Mouse (Mus musculus) lung, postnatal 0 days (tissue): Measurements from ENCODE around the gene Bud31. TPM values are rescaled to one million over a fixed set of nuclear protein-coding genes. Genes with fewer than 3 reads are reported as not detected.
"Not testable (repeated sequence)": the region's sequence is repeated elsewhere in the genome, so short reads cannot be mapped to it uniquely, and the experiment has no call there.

ENCODE experiments used
- ATAC-seq: fragments of 200-750 bp; cut with Nextera tagmentation; 2 replicates; pipeline ENCODE4 v1.8.0; 2017; ENCODE audit warnings: moderate library complexity
- DNase-seq: peaks from one replicate; pipeline ENCODE4 v3.0.0-alpha.2; 2016; ENCODE audit warnings: low spot score
- H3K27ac ChIP-seq: fragments of 300-500 bp; sonication (generic); 2 replicates; pipeline ENCODE4 v1.5.1; 2014; ENCODE audit warnings: antibody characterized with exemption, mild to moderate bottlenecking, low read length, mixed read lengths
- H3K27me3 ChIP-seq: fragments of 300-500 bp; sonication (generic); replicated peaks from 2 replicates; pipeline ENCODE4 v1.6.1; 2014; ENCODE audit warnings: low read length, mixed read lengths; ENCODE audit not compliant: insufficient read depth
- H3K36me3 ChIP-seq: fragments of 300-500 bp; sonication (generic); 2 replicates; pipeline ENCODE4 v1.6.1; 2014; ENCODE audit warnings: low read length, mixed read lengths; ENCODE audit not compliant: insufficient read depth
- H3K4me1 ChIP-seq: fragments of 300-500 bp; sonication (generic); 2 replicates; pipeline ENCODE4 v1.6.1; 2014; ENCODE audit warnings: antibody characterized with exemption, low read depth, low read length, mixed read lengths; ENCODE audit not compliant: insufficient read depth
- H3K4me2 ChIP-seq: fragments of 300-500 bp; sonication (generic); replicated peaks from 2 replicates; pipeline ENCODE4 v1.6.1; 2014; ENCODE audit warnings: low read depth, mild to moderate bottlenecking, low read length, moderate library complexity, mixed read lengths
- H3K4me3 ChIP-seq: fragments of 300-500 bp; sonication (generic); 2 replicates; pipeline ENCODE4 v1.5.1; 2014; ENCODE audit warnings: low read depth, low read length
- H3K9ac ChIP-seq: fragments of 300-500 bp; sonication (generic); replicated peaks from 2 replicates; pipeline ENCODE4 v1.6.1; 2014; ENCODE audit warnings: low read depth, mild to moderate bottlenecking
- H3K9me3 ChIP-seq: fragments of 300-500 bp; sonication (generic); 2 replicates; pipeline ENCODE4 v1.6.1; 2016; ENCODE audit warnings: low read length, mixed read lengths
- CTCF ChIP-seq: IDR thresholded peaks from 2 replicates; pipeline ENCODE4 v1.5.1; 2016; ENCODE audit warnings: antibody characterized with exemption, mild to moderate bottlenecking
- EP300 ChIP-seq: IDR thresholded peaks from 2 replicates; pipeline ENCODE4 v1.6.1; 2016; ENCODE audit warnings: antibody characterized with exemption, mild to moderate bottlenecking, control low read depth
- WGBS: fragments of 180-500 bp; shearing (Covaris S2); extraction: QIAGEN DNeasy Blood & Tissue Kit; methylation state at CpG from one replicate; pipeline ENCODE4 v1.1.7; 2014; 5-methylcytosine and 5-hydroxymethylcytosine counted together
- polyA plus RNA-seq: library from polyadenylated mRNA; unstranded; fragments of >200 nt; fragmentation: Nextera tagmentation; extraction: Ambion mirVana; gene quantifications from 2 replicates; pipeline ENCODE4 v1.2.1, GENCODE M21; 2015

Bud31 gene
- polyA plus RNA-seq, 1 experiment from 2014 or later, result 152 TPM

- H3K4me3 ChIP-seq, result no peak overlapping the region
- no peak overlapping the region for H3K4me2 ChIP-seq
- ATAC-seq (no peak), DNase-seq (no peak)
- WGBS, result 87% methylated on average over 2 of the region's 2 CpGs
- H3K36me3 ChIP-seq, result peaks cover 20% of the 10 kb centered on the region
- TF ChIP-seq CTCF, result peak; percentile 61
- no peak for TF ChIP-seq EP300
- peaks cover 3% of the 10 kb centered on the region; the same call in 1 of the 2 replicates for H3K4me1 ChIP-seq
- H3K27ac ChIP-seq, result no peak overlapping the region
- no peak overlapping the region for H3K9ac ChIP-seq
- no peaks in the 10 kb centered on the region for H3K9me3 ChIP-seq
- no peaks in the 10 kb centered on the region for H3K27me3 ChIP-seq
Observed at GRCm38 (mm10) chr5:145119385-145119784, 20.8 kb upstream of the Bud31 start.

- Histone ChIP-seq H3K9me3 (no peaks in the 10 kb centered on the region), H3K4me3 (no peak overlapping the region), H3K9ac (no peak overlapping the region), H3K36me3 (peaks cover 29% of the 10 kb centered on the region), H3K4me1 (peaks cover 3% of the 10 kb centered on the region; the same call in 1 of the 2 replicates), H3K27ac (no peak overlapping the region), H3K27me3 (no peaks in the 10 kb centered on the region), H3K4me2 (no peak overlapping the region)
- ATAC-seq (no peak), DNase-seq (no peak)
- 47% methylated on average over 7 of the region's 7 CpGs for WGBS
- TF ChIP-seq EP300 (no peak), CTCF (no peak)
Observed at GRCm38 (mm10) chr5:145120921-145121320, 19.2 kb upstream of the Bud31 start.

GRCm38 (mm10) chr5:145123396-145123795 lies 16.8 kb upstream of the Bud31 start:
- no peaks in the 10 kb centered on the region for H3K27me3 ChIP-seq
- no peak for DNase-seq
- H3K9ac ChIP-seq, result no peak overlapping the region
- 91% methylated on average over 19 of the region's 19 CpGs for WGBS
- H3K4me2 ChIP-seq, result no peak overlapping the region
- TF ChIP-seq CTCF, result no peak
- TF ChIP-seq EP300, result no peak
- H3K27ac ChIP-seq, result no peak overlapping the region
- ATAC-seq, result no peak
- no peaks in the 10 kb centered on the region for H3K9me3 ChIP-seq
- H3K36me3 ChIP-seq, result peaks cover 42% of the 10 kb centered on the region
- no peaks in the 10 kb centered on the region for H3K4me1 ChIP-seq
- H3K4me3 ChIP-seq, result no peak overlapping the region

- Histone ChIP-seq H3K9me3 (no peaks in the 10 kb centered on the region), H3K4me2 (no peak overlapping the region), H3K9ac (no peak overlapping the region), H3K36me3 (peaks cover 45% of the 10 kb centered on the region), H3K4me1 (no peaks in the 10 kb centered on the region), H3K27ac (no peak overlapping the region), H3K4me3 (no peak overlapping the region), H3K27me3 (no peaks in the 10 kb centered on the region)
- TF ChIP-seq CTCF, result no peak
- no peak for TF ChIP-seq EP300
- DNase-seq, result no peak
- ATAC-seq, result no peak
- 91% methylated on average over 9 of the region's 9 CpGs for WGBS
Observed at GRCm38 (mm10) chr5:145126580-145126979, 13.6 kb upstream of the Bud31 start.

GRCm38 (mm10) chr5:145129124-145129523 lies 11.0 kb upstream of the Bud31 start:
- H3K4me1 ChIP-seq, result no peaks in the 10 kb centered on the region
- no peak overlapping the region for H3K4me3 ChIP-seq
- ATAC-seq (no peak), DNase-seq (no peak)
- no peak overlapping the region for H3K4me2 ChIP-seq
- no peak for TF ChIP-seq EP300
- TF ChIP-seq CTCF, result no peak
- no peaks in the 10 kb centered on the region for H3K9me3 ChIP-seq
- H3K27ac ChIP-seq, result no peak overlapping the region
- no peaks in the 10 kb centered on the region for H3K27me3 ChIP-seq
- H3K9ac ChIP-seq, result no peak overlapping the region
- peaks cover 45% of the 10 kb centered on the region for H3K36me3 ChIP-seq
- WGBS, result 92% methylated on average over 4 of the region's 4 CpGs

- H3K4me3 ChIP-seq, DNase-seq, H3K27ac ChIP-seq, H3K9ac ChIP-seq, H3K27me3 ChIP-seq, ATAC-seq, H3K9me3 ChIP-seq, H3K4me1 ChIP-seq, H3K4me2 ChIP-seq: not testable (repeated sequence)
- WGBS, result 83% methylated on average over 6 of the region's 6 CpGs
- peaks cover 45% of the 10 kb centered on the region for H3K36me3 ChIP-seq
Observed at GRCm38 (mm10) chr5:145129773-145130172, 10.4 kb upstream of the Bud31 start.

- TF ChIP-seq EP300, result no peak
- TF ChIP-seq CTCF, result no peak
- no peak overlapping the region for H3K27ac ChIP-seq
- ATAC-seq (no peak), DNase-seq (no peak)
- H3K4me1 ChIP-seq, result no peaks in the 10 kb centered on the region
- no peak overlapping the region for H3K4me2 ChIP-seq
- WGBS, result 74% methylated on average over 11 of the region's 11 CpGs
- no peaks in the 10 kb centered on the region for H3K27me3 ChIP-seq
- no peak overlapping the region for H3K4me3 ChIP-seq
- H3K9me3 ChIP-seq, result no peaks in the 10 kb centered on the region
- no peak overlapping the region for H3K9ac ChIP-seq
- H3K36me3 ChIP-seq, result peaks cover 45% of the 10 kb centered on the region; the same call in 1 of the 2 replicates
Observed at GRCm38 (mm10) chr5:145130191-145130590, 10.0 kb upstream of the Bud31 start.
